Mouse (Mus musculus) myocyte (in vitro differentiated cells): ENCODE results near the gene Ly86. TPM values are rescaled to one million over a fixed set of nuclear protein-coding genes. Genes with fewer than 3 reads are reported as not detected.

Experiments
- H3K27me3 ChIP-seq: one replicate; pipeline ENCODE4 v1.6.1; 2011; ENCODE audit not compliant: control insufficient read depth, insufficient read depth, insufficient read length
- H3K36me3 ChIP-seq: one replicate; pipeline ENCODE4 v1.6.1; 2011; ENCODE audit not compliant: control insufficient read depth, insufficient read depth
- H3K4me2 ChIP-seq: one replicate; pipeline ENCODE4 v1.6.1; 2011; ENCODE audit warnings: low read depth, control low read depth
- H3K4me3 ChIP-seq: one replicate; pipeline ENCODE4 v1.5.1; 2011; ENCODE audit warnings: mild to moderate bottlenecking, control low read depth, moderate library complexity
- H3K79me2 ChIP-seq: one replicate; pipeline ENCODE4 v1.6.1; 2011; ENCODE audit not compliant: control insufficient read depth, insufficient read depth
- H3ac ChIP-seq: one replicate; pipeline ENCODE4 v1.6.1; 2011; ENCODE audit not compliant: control insufficient read depth, insufficient read length
- CEBPB ChIP-seq: IDR thresholded peaks from 2 replicates; pipeline ENCODE4 v1.6.1; 2011; ENCODE audit warnings: mild to moderate bottlenecking, moderate library complexity; ENCODE audit not compliant: poor library complexity, insufficient read depth, severe bottlenecking
- E2F4 ChIP-seq: IDR thresholded peaks from one replicate; pipeline ENCODE4 v1.6.1; 2011; ENCODE audit warnings: mild to moderate bottlenecking, control low read depth, moderate library complexity; ENCODE audit not compliant: insufficient read depth
- MAX ChIP-seq: IDR thresholded peaks from one replicate; pipeline ENCODE4 v1.6.1; 2011; ENCODE audit warnings: low read depth, mild to moderate bottlenecking, control low read depth
- MYOD1 ChIP-seq, 3 experiments: IDR thresholded peaks; one replicate each; pipeline ENCODE4 v1.6.1; 2011; ENCODE audit warnings: control low read depth in 2 of 3, low read depth in 2 of 3, mild to moderate bottlenecking in 2 of 3, moderate library complexity in 1 of 3; ENCODE audit not compliant: insufficient read length in 2 of 3, control insufficient read depth in 1 of 3
- MYOG ChIP-seq, 3 experiments: IDR thresholded peaks; one replicate each; pipeline ENCODE4 v1.6.1; 2011; ENCODE audit warnings: control low read depth in 2 of 3, low read depth in 2 of 3, mild to moderate bottlenecking in 2 of 3; ENCODE audit not compliant: insufficient read length in 2 of 3, control insufficient read depth in 1 of 3, insufficient read depth in 1 of 3
- POLR2A ChIP-seq: IDR thresholded peaks from one replicate; pipeline ENCODE4 v1.6.1; 2011; ENCODE audit warnings: low read depth, mild to moderate bottlenecking, control low read depth, moderate library complexity; ENCODE audit not compliant: insufficient read length
- POLR2AphosphoS2 ChIP-seq: IDR thresholded peaks from one replicate; pipeline ENCODE4 v1.6.1; 2011; ENCODE audit warnings: low read depth, control low read depth; ENCODE audit not compliant: insufficient read length
- REST ChIP-seq: IDR thresholded peaks from one replicate; pipeline ENCODE4 v1.6.1; 2011; ENCODE audit warnings: mild to moderate bottlenecking, control low read depth, moderate library complexity; ENCODE audit not compliant: insufficient read depth, insufficient read length
- SRF ChIP-seq: IDR thresholded peaks from one replicate; pipeline ENCODE4 v1.6.1; 2011; ENCODE audit warnings: low read depth; ENCODE audit not compliant: control insufficient read depth, insufficient read length
- TCF12 ChIP-seq: IDR thresholded peaks from one replicate; pipeline ENCODE4 v1.6.1; 2011; ENCODE audit warnings: mild to moderate bottlenecking, control low read depth; ENCODE audit not compliant: poor library complexity, insufficient read depth, severe bottlenecking
- TCF3 ChIP-seq: IDR thresholded peaks from one replicate; pipeline ENCODE4 v1.6.1; 2011; ENCODE audit warnings: low read depth, control low read depth; ENCODE audit not compliant: insufficient read length
- USF1 ChIP-seq: IDR thresholded peaks from one replicate; pipeline ENCODE4 v1.6.1; 2011; ENCODE audit warnings: low read depth, mild to moderate bottlenecking, control low read depth, moderate library complexity
- polyA plus RNA-seq: library from polyadenylated mRNA; unstranded; fragments of >200 nt; fragmentation: generic; extraction: Trizol; gene quantifications from one replicate; pipeline ENCODE4 v1.2.1, GENCODE M21; 2012; ENCODE audit warnings: missing spikeins

The Ly86 gene
- polyA plus RNA-seq, 1 experiment: not detected

DNA sequence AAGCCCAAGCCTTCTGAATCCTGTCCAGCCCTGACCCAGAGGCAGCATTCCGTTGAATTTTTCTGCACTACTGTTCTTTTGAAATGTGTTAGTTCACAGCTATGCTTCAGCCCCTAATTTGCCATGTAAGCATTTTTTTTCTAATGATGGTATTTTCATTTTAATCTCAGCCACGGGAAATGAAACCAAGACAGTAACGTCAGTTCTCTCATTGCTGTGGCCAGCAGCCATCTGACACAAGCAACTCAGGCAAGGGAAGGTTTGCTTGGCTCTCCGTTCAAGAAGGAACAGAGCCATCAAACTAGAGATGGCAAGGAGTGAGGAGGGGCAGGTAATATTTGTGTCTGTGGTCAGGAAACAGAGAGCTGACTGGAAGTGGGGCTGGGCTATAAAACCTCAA lies 7.7 kb upstream of the Ly86 start:
- H3K36me3 ChIP-seq: no peaks in the 10 kb centered on the region
- no peaks in the 10 kb centered on the region for H3K27me3 ChIP-seq
- H3K4me2 ChIP-seq: no peak overlapping the region
- no peak overlapping the region for H3ac ChIP-seq
- H3K4me3 ChIP-seq: no peak overlapping the region
- TF ChIP-seq MAX (no peak), TCF3 (no peak)
- no peaks in the 10 kb centered on the region for H3K79me2 ChIP-seq

DNA sequence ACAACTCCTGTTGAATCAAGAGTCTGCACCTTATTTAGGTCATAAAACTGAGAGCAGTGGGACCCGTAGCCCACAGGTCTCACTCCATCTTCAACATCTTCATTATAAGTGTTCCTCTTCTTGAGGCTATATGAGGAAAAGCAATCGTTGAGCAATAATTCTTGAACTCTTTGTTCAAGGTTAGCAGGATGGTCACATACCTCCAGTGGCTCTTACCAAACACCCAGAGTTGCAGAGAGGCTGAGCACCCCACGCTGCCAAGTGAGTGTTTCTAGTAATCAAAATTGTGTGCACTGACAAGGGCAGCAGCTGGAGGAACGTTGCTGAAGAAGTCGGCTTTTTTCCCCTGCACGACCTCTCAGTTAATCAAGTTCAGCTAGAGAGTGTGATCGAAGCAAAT lies 7.1 kb upstream of the Ly86 start:
- Histone ChIP-seq H3ac (no peak overlapping the region), H3K4me2 (no peak overlapping the region), H3K79me2 (no peaks in the 10 kb centered on the region), H3K27me3 (no peaks in the 10 kb centered on the region), H3K36me3 (no peaks in the 10 kb centered on the region), H3K4me3 (no peak overlapping the region)
- no peak for TF ChIP-seq MYOD1 (IDR thresholded peaks at IDR 0.05; ENCODE audit: control insufficient read depth in 1 of 3, insufficient read length in 2 of 3, low read depth in 2 of 3)

DNA sequence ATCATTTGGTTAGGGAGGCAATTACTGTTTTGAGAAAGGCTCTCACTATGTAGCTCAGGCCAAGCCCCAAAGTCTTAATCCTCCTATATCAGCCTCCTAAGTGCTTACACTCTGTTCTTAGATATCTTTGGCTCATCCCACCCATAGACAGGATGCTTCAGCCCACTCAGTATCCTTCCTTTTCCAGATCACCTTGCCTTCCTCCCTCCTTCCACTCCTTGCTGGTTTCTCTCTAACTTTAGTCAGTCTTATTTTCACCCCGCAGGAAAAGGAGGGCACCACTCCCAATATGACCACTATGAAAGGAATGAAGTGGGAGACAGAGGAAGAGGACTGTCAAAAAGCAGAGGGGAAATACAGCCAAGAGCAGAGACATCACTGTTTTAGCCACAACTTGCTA lies 2.2 kb upstream of the Ly86 start:
- no peak overlapping the region for H3K4me3 ChIP-seq
- TF ChIP-seq MYOD1 (IDR thresholded peaks at IDR 0.05; ENCODE audit: control insufficient read depth in 1 of 3, insufficient read length in 2 of 3, low read depth in 2 of 3): no peak
- TF ChIP-seq USF1: no peak
- TF ChIP-seq POLR2A: no peak
- TF ChIP-seq SRF: no peak
- no peak for TF ChIP-seq TCF3
- no peak for TF ChIP-seq MAX
- no peak for TF ChIP-seq MYOG (IDR thresholded peaks at IDR 0.05; ENCODE audit: control insufficient read depth in 1 of 3, insufficient read depth in 1 of 3, insufficient read length in 2 of 3, low read depth in 2 of 3)
- no peak for TF ChIP-seq E2F4
- no peak for TF ChIP-seq TCF12
- TF ChIP-seq CEBPB: no peak
- no peak for TF ChIP-seq REST
- TF ChIP-seq POLR2AphosphoS2: no peak
- H3K79me2 ChIP-seq: no peaks in the 10 kb centered on the region
- H3K27me3 ChIP-seq: no peaks in the 10 kb centered on the region
- H3K4me2 ChIP-seq: no peak overlapping the region
- no peak overlapping the region for H3ac ChIP-seq
- no peaks in the 10 kb centered on the region for H3K36me3 ChIP-seq

DNA sequence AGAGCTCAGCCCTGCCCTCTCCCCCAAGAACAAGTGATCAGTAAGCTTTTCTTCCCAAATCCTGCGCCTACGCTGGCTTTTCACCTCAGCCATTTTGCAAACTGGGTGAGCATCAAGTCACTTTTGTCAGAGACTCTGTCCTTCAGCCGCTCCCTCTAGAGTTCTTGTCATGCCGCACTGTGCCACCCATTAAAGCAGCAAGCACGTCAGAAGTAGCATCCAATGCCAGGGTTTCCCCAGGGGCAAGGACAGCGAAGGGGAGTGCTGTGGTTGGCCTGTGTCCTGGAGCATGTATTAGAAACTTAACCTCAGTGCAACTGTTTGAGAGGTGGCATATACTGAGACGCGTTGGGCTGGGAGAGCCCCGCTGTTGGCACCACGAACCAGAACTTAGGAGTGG lies 815 bp downstream of the Ly86 start:
- Histone ChIP-seq H3K36me3 (no peaks in the 10 kb centered on the region), H3K4me3 (no peak overlapping the region), H3K79me2 (no peaks in the 10 kb centered on the region), H3K27me3 (no peaks in the 10 kb centered on the region), H3ac (no peak overlapping the region), H3K4me2 (no peak overlapping the region)
- TF ChIP-seq POLR2AphosphoS2: no peak

DNA sequence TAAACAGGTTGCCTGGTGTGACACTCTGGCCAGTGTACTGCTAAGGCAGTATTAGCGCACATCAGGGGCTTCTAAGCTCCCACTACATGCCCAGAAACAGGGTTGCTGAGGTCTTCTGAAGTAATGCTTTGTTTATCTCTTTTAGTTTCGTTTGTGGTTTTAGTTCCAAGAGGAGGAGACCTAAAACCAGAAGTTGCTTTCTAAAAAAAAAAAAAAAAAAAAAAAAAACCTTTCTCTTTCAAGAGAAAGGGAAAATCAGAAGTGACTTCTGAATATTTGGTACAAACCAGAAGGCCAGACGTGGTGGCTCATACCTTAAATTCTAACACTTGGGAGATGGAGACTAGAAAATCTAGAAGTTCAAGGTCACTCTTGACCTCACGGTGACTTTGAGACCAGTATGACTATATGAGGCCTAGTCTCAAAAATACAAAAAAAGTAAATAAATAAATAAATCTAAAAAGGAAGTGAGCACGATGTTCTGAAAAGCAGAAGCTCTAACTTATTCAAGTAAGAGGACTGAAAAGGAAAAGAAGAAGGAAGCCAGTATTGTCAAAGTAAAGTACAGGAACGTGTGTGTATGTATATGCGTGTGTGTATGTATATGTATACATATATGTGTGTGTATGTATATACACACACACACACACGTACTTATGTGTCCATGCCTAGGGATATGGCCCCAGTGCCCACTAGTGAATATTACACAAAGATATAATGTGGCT lies 3.0 kb downstream of the Ly86 start:
- Histone ChIP-seq H3K36me3 (no peaks in the 10 kb centered on the region), H3K27me3 (no peaks in the 10 kb centered on the region), H3K79me2 (no peaks in the 10 kb centered on the region), H3ac (no peak overlapping the region), H3K4me3 (no peak overlapping the region), H3K4me2 (no peak overlapping the region)
- TF ChIP-seq POLR2A: no peak
- no peak for TF ChIP-seq POLR2AphosphoS2
- no peak for TF ChIP-seq USF1
- no peak for TF ChIP-seq SRF
- TF ChIP-seq TCF3: no peak
- TF ChIP-seq CEBPB: no peak
- TF ChIP-seq TCF12: no peak
- no peak for TF ChIP-seq E2F4
- TF ChIP-seq MYOD1 (IDR thresholded peaks at IDR 0.05; ENCODE audit: control insufficient read depth in 1 of 3, insufficient read length in 2 of 3, low read depth in 2 of 3): no peak
- TF ChIP-seq MYOG (IDR thresholded peaks at IDR 0.05; ENCODE audit: control insufficient read depth in 1 of 3, insufficient read depth in 1 of 3, insufficient read length in 2 of 3, low read depth in 2 of 3): no peak
- TF ChIP-seq MAX: no peak
- TF ChIP-seq REST: no peak

DNA sequence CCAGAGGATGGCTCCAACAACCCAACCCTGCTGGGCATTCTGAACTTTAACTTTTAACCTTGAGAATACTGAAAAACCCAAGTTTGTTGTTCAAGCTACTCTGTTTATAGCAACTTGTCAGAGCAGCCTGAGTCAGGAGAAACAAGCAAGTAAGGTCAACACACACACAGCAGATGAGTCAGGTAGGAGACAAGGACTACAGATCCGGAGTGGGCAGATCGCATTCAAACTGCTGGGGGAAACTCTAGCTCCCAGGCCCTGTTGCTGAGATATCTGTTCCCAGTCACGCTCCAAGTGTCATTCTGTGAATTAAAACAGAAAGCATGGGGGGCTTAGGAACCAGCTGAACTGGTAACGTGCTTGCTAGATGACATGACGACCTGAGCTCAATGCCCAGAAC lies 4.0 kb downstream of the Ly86 start:
- TF ChIP-seq MYOD1 (IDR thresholded peaks at IDR 0.05; ENCODE audit: control insufficient read depth in 1 of 3, insufficient read length in 2 of 3, low read depth in 2 of 3) (no peak), E2F4 (no peak), POLR2A (no peak), CEBPB (no peak), TCF12 (no peak), MAX (no peak), TCF3 (no peak), POLR2AphosphoS2 (no peak), SRF (no peak), MYOG (IDR thresholded peaks at IDR 0.05; ENCODE audit: control insufficient read depth in 1 of 3, insufficient read depth in 1 of 3, insufficient read length in 2 of 3, low read depth in 2 of 3) (no peak), REST (no peak), USF1 (no peak)
- Histone ChIP-seq H3K79me2 (no peaks in the 10 kb centered on the region), H3K4me3 (no peak overlapping the region), H3ac (no peak overlapping the region), H3K4me2 (no peak overlapping the region), H3K36me3 (no peaks in the 10 kb centered on the region), H3K27me3 (no peaks in the 10 kb centered on the region)
